Mouse (Mus musculus) heart, postnatal 0 days (tissue): ENCODE measurements at regions not wholly inside any gene's neighbourhood (a gene's known extent, or its start where the extent isn't known, plus 50 kb on each side); places are given as distances from the start of the nearest gene placed in this dataset.

ENCODE experiments used
- ATAC-seq: fragments of 200-750 bp; cut with Nextera tagmentation; 2 replicates; pipeline ENCODE4 v1.8.0; 2017; ENCODE audit warnings: low read depth, moderate number of reproducible peaks, moderate library complexity; ENCODE audit not compliant: insufficient read depth
- DNase-seq: peaks from one replicate; pipeline ENCODE4 v3.0.0-alpha.2; 2016; ENCODE audit warnings: low spot score
- H3K27ac ChIP-seq: fragments of 300-500 bp; sonication (generic); 2 replicates; pipeline ENCODE4 v1.5.1; 2014; ENCODE audit warnings: low read depth, mild to moderate bottlenecking
- H3K27me3 ChIP-seq: fragments of 300-500 bp; sonication (generic); 2 replicates; pipeline ENCODE4 v1.6.1; 2014; ENCODE audit warnings: low read length, mixed read lengths; ENCODE audit not compliant: control insufficient read depth, insufficient read depth
- H3K36me3 ChIP-seq: fragments of 300-500 bp; sonication (generic); replicated peaks from 2 replicates; pipeline ENCODE4 v1.6.1; 2014; ENCODE audit warnings: low read length, mixed read lengths; ENCODE audit not compliant: control insufficient read depth, insufficient read depth
- H3K4me1 ChIP-seq: fragments of 300-500 bp; sonication (generic); 2 replicates; pipeline ENCODE4 v1.6.1; 2014; ENCODE audit warnings: antibody characterized with exemption; ENCODE audit not compliant: control insufficient read depth, insufficient read depth
- H3K4me2 ChIP-seq: fragments of 300-500 bp; sonication (generic); 2 replicates; pipeline ENCODE4 v1.6.1; 2014; ENCODE audit warnings: low read depth, mild to moderate bottlenecking, low read length, moderate library complexity
- H3K4me3 ChIP-seq: fragments of 300-500 bp; sonication (generic); 2 replicates; pipeline ENCODE4 v1.5.1; 2014; ENCODE audit warnings: low read depth, low read length
- H3K9ac ChIP-seq: fragments of 300-500 bp; sonication (generic); replicated peaks from 2 replicates; pipeline ENCODE4 v1.6.1; 2014; ENCODE audit warnings: low read depth, low read length, mixed read lengths
- H3K9me3 ChIP-seq: fragments of 300-500 bp; sonication (generic); replicated peaks from 2 replicates; pipeline ENCODE4 v1.6.1; 2016; ENCODE audit warnings: low read length; ENCODE audit not compliant: control insufficient read depth
- CTCF ChIP-seq: IDR thresholded peaks from 2 replicates; pipeline ENCODE4 v1.5.1; 2016; ENCODE audit warnings: antibody characterized with exemption, control low read depth, low read depth
- EP300 ChIP-seq: IDR thresholded peaks from 2 replicates; pipeline ENCODE4 v1.6.1; 2016; ENCODE audit warnings: antibody characterized with exemption, low read depth
- WGBS: fragments of 180-500 bp; shearing (Covaris S2); extraction: QIAGEN DNeasy Blood & Tissue Kit; methylation state at CpG from one replicate; pipeline ENCODE4 v1.1.7; 2014; 5-methylcytosine and 5-hydroxymethylcytosine counted together

DNA sequence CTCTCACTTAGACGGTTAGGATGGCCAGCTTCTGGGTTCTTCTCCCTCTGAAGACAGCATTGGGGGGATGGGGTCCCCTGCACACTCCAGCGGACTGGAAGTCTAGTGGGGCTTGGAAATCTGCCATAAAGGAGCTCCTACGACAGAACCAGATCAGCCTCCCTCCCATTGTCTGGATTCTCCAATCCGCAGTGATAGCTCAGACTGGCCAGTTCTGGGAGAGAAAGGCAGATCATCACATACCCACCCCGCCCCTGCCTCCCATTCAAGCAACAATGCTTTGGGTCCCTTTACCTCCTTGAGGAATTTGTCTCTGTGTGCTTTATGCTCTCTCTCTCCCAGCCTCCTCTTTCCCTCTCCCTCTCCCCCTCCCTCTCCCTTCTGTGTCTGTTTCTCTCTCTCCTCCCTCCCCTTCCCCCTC lies 292.5 kb downstream of the Pdcd6ip start:
- Histone ChIP-seq H3K9me3 (no peaks in the 10 kb centered on the region), H3K9ac (no peak overlapping the region), H3K27me3 (no peaks in the 10 kb centered on the region), H3K4me2 (no peak overlapping the region), H3K27ac (no peak overlapping the region), H3K4me1 (no peaks in the 10 kb centered on the region), H3K4me3 (no peak overlapping the region), H3K36me3 (no peaks in the 10 kb centered on the region)
- WGBS: 32% methylated on average over 5 of the region's 5 CpGs
- ATAC-seq (no peak), DNase-seq (no peak)
- TF ChIP-seq EP300 (no peak), CTCF (no peak)

DNA sequence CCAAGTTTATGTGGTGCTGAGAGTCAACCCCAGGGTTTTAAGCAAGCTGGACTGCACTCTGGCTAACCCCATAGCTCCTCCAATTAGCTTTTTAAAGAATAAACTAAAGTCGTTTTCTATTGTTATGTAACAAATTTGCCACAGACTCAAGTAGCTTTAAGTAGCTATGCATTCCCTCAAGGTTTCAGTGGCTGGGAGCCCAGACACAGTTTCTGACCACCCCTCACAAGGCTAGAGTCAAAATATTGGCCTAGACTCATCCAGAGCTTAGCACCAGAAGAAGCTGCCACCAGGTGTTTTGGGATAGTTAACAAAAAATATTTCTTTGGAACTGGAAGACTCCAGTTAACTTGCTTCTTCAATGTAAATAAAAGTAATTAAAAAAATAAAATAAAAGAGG lies 293.4 kb downstream of the Pdcd6ip start:
- TF ChIP-seq CTCF: no peak
- TF ChIP-seq EP300: no peak
- DNase-seq: no peak

DNA sequence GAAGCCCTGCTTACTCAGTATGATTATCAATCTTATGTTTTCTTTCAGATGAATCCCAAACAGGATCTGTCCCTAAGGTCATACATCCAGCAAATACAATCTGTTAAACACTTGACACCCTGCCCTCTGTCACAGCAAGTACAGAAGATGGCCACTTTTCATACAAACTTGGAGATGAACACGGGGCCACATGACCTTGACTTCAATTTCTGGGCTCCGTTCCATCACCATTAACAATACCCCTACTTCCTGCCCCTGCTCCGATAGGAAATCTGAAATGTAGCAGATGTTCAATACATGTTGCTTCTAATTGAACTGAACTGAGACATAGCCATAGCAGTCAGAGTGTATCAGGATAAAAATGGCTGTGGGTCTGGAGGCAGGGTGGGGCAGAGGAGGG lies 294.2 kb downstream of the Pdcd6ip start:
- TF ChIP-seq CTCF (no peak), EP300 (no peak)
- no peak for DNase-seq
- Histone ChIP-seq H3K4me2 (no peak overlapping the region), H3K27ac (no peak overlapping the region), H3K4me1 (no peaks in the 10 kb centered on the region), H3K36me3 (no peaks in the 10 kb centered on the region), H3K4me3 (no peak overlapping the region), H3K9me3 (no peaks in the 10 kb centered on the region), H3K27me3 (no peaks in the 10 kb centered on the region), H3K9ac (no peak overlapping the region)
- 47% methylated on average over 3 of the region's 3 CpGs for WGBS
- ATAC-seq: no peak

More for the DNA sequence above, 293.4 kb downstream of the Pdcd6ip start:
- Histone ChIP-seq H3K9ac (no peak overlapping the region), H3K4me1 (no peaks in the 10 kb centered on the region), H3K36me3 (no peaks in the 10 kb centered on the region), H3K27me3 (no peaks in the 10 kb centered on the region), H3K4me3 (no peak overlapping the region), H3K4me2 (no peak overlapping the region), H3K27ac (no peak overlapping the region), H3K9me3 (no peaks in the 10 kb centered on the region)
- ATAC-seq: no peak
- 46% methylated on average over 1 of the region's 1 CpGs for WGBS

DNA sequence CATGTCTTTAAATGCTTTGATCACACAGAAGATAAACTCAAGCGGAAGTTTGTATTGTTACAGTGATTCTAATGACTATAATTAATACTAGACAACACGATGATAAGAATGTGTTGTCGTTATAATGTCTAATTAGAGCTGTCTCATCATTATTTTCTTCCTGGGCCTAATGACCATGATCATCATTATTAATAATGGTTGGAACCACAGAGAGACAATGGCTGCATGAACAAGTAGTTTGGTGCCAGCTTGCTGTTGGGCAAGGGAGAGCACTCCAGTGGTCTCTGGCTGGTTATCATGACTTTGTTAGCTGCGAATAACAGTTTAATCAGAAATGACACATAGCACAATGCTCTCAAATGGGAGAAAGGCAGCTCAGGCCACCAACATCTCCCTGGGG lies 296.4 kb downstream of the Pdcd6ip start:
- Histone ChIP-seq H3K4me2 (no peak overlapping the region), H3K27me3 (no peaks in the 10 kb centered on the region), H3K9ac (no peak overlapping the region), H3K36me3 (no peaks in the 10 kb centered on the region), H3K4me1 (no peaks in the 10 kb centered on the region), H3K9me3 (no peaks in the 10 kb centered on the region), H3K4me3 (no peak overlapping the region), H3K27ac (no peak overlapping the region)
- no peak for TF ChIP-seq EP300
- no peak for TF ChIP-seq CTCF
- WGBS: 74% methylated on average over 4 of the region's 4 CpGs
- DNase-seq (no peak), ATAC-seq (no peak)

DNA sequence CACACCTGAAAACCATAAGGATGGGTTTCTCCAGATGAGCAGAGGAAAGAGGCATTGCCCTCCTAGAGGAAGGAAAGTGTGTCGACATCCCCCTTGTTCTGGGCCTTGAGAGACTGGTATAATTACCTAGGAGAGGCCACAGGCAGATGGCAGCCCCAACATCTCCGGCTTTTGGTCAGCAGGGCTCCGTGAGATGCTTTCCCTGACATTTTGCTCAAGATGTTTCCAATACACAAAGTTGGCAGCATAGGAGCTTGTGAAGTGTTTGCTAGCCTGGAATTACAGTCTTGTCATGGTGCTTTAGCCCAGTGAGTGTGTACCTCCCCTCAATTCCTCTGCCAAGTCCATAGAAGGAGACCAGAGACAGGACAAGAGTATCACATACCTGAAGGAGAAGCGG lies 299.5 kb downstream of the Pdcd6ip start:
- DNase-seq (no peak), ATAC-seq (no peak)
- Histone ChIP-seq H3K9me3 (no peaks in the 10 kb centered on the region), H3K4me2 (no peak overlapping the region), H3K27ac (no peak overlapping the region), H3K36me3 (no peaks in the 10 kb centered on the region), H3K4me1 (no peaks in the 10 kb centered on the region), H3K4me3 (no peak overlapping the region), H3K27me3 (no peaks in the 10 kb centered on the region), H3K9ac (no peak overlapping the region)
- WGBS: 72% methylated on average over 4 of the region's 4 CpGs
- TF ChIP-seq EP300 (no peak), CTCF (no peak)

DNA sequence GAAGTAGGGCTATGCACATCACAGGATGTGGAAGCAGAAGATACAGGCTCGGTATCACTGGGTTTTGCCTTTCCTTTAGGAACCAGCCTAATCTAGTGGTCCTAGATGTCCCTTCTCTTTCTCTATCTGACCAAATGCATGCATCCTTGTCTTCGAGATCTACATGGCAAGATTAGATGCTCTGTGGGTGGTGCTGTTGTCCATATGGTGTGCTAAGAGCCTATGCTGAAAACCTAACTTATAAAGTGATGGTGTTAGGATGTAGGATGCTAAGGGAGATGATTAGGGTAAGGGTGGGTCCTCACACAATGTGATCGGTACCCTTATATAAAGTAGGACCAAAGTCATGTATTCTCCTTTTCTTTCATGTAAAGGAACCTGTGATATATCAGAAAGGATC lies 313.7 kb downstream of the Pdcd6ip start:
- H3K9ac ChIP-seq: no peak overlapping the region
- no peak for ATAC-seq

More for the DNA sequence above, 313.7 kb downstream of the Pdcd6ip start:
- Histone ChIP-seq H3K4me1 (no peaks in the 10 kb centered on the region), H3K27ac (no peak overlapping the region), H3K27me3 (no peaks in the 10 kb centered on the region), H3K9me3 (no peaks in the 10 kb centered on the region), H3K4me3 (no peak overlapping the region), H3K36me3 (no peaks in the 10 kb centered on the region), H3K4me2 (no peak overlapping the region)
- 69% methylated on average over 3 of the region's 3 CpGs for WGBS
- no peak for DNase-seq
- no peak for TF ChIP-seq CTCF
- no peak for TF ChIP-seq EP300
